Mouse (Mus musculus): ENCODE data around the gene Slc38a3.

The Slc38a3 gene

DNA sequence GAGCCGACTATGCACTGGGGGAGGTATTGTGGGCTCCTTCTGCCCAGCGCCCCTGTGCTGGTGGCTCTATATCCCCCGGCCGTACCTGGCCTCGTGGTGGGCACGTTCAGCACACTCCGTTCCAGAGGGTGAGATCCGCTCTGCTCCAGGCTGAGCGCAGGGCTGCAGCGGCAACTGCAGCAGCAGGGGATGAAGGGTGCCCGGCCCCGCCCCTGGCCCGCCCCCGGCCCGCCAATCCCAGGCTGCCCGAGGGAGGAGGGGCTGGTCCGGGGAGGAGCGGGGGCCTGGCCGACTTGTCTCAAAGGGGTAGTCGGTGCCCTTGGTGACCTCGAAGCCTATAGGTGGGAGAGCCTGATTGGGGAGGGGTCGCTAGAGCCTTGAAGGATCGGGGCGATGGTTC, 2.1 kb downstream of the Slc38a3 start:
- CTCF ChIA-PET: no interaction called here

DNA sequence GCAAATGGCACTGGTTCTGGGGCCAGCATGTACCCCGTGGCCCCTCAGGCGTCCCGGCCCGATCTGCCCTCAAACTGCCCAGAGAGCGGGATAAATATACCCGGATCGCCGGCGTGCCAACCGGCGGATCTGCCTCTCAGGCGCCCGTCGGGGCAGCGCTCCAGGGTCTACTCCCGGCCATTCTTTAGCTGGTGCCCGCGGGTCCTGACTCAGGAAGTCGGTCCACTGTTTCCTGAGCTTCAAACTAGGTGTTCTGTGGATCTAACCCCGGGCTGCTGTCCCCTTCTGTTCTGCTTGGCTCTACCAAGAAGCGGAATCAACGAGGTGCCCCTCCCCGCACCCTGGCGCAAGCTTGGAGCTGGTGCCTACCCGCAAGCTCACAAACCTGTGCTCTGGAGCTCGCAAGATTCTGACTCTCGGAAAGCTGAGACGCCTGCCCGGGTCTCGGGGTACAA, 2.6 kb downstream of the Slc38a3 start:
- CTCF ChIA-PET: no interaction called here

DNA sequence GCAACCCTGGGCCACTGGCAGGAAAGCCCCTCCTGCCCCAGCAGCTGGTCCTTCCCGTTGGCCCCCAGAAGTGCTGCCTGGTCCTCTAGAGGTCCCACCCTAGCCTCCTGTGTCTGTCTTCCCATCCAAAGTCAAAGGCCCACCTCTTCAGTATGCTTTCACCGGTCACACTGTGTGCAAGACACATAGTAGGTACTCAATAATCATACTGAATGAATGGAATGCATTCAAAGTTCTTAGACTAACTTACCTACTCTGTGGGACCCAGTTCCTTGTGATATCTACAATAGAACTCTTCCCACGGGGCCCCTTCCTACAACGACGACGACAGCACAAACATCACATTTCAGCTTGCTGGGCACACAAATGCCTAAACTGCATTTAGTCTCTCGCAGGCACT, 4.0 kb downstream of the Slc38a3 start:
- CTCF ChIA-PET: no interaction called here

DNA sequence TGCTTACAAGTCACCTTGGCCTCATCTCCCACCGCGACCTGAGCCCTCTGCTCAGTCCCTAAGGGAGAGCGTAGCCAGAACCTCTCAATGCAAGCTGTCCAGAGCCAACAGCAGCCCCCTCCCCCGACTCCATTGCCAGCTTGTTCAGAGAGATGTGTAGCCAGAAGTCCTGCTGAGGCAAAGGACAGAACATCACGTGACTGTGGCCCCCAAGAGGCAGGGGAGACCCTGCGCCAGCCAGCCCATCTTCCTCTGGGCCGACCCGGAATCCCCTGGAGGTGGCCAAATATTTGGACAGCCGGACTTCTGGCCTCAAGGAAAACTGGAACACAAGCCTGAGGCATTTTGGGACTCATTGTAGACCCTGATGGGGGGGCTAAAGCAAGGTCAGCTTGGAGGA, 5.8 kb downstream of the Slc38a3 start:
- CTCF ChIA-PET: interaction anchor here (0.8 kb wide), 1 partner anchor 91 kb away, joined by 3 read pairs; no protein-coding TSS in a partner anchor

DNA sequence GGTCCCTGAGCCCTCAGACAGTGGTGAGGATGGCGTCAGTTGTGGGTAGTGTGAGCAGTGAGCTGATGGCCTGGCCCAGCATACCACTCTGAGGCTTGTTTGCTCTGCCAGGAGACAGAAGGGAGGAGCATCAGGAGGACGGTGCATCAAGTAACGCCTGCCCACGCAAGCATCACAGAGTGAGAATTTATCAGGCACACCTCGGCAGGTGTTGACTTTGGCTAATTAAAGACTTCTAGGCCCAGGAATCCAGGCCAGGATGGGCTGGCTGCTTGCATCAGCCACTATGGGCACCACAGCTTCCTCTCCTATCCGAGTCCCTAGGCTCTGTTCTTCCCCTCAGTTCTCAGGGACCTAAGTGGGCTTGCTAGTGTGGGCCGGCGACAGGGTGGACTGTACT, 7.0 kb downstream of the Slc38a3 start:
- CTCF ChIA-PET: no interaction called here

DNA sequence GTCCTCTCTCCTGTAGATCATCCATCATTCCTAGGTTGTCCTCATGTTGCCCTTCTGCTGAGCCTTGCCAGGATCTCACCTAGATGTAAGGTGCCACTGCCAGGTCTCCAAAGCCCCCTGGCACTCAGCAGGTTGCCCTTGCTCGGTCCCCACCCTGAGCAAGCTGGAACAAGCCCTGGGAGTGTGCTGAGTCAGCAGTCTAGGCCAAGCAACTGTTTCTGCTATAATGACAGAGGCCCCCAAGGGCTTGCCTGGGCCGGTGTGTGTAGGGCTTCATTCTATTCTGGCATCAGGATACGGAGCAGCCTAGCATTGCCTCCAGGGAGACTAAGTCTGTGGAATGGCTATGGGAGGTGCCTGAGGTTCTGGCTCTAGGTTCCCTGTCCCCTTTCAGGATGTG, 8.6 kb downstream of the Slc38a3 start:
- CTCF ChIA-PET: no interaction called here

DNA sequence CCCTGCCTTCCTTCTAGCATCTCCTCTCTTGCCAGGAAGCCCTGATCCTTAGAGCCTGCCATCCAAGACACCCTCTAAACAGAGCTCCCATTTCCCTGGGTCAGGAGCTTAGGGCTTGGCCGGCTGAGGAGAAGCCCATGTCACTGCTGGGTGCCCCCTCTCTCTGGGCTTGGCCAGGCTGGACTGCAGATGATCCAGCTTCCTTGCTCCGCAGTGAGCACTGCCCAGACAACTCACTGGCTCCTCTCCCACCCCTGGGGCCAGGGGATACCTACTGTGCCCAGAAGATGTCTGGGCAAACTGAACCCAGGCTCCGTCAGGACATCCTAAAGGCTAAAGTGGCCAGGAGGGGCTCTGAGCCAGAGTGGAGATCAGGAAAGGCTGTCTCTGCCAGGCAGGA, 9.4 kb downstream of the Slc38a3 start:
- CTCF ChIA-PET: interaction anchor here (0.6 kb wide), 1 partner anchor 33 kb away, joined by 4 read pairs; no protein-coding TSS in a partner anchor

DNA sequence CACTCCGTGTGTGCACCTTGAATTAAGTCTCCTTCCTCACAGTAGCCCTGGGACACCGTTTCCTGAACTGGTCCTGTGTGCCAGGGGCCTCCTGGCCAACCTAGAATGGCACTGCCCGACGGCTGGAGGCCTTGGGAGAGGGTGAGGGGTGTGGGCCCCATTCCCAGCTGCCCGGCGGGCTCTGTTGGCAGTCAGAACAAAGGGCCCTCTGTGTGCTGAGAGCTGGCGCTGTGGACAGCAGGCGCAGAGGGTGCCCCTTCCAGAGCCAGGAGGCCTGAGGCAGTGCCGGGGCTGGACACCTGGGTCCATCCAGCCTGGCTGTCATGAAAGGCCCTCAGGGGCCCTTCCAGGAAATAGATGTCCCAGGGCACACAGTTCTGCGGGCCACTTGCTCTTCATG, 9.8 kb downstream of the Slc38a3 start:
- CTCF ChIA-PET: interaction anchor here (0.6 kb wide), 1 partner anchor 33 kb away, joined by 4 read pairs; no protein-coding TSS in a partner anchor

DNA sequence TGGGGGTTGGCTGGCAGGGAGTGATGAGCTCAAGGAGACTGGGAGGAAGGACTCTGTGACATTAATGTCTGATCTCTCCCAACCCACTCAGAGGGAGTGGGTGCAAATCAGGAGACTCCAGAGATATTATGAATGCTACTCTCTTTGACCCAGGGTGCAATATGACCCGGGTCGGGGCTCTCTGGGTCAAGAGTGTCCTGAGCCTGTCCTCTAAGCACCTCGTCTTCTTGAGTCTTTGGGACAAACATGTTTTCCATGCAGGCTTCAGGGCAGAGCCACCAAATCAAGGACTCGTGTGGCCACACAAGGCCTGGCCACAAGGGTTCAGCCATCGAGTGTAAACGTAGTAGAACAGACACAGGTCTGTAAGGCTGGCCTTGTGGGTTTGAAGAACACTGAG, 11.2 kb downstream of the Slc38a3 start:
- CTCF ChIA-PET: no interaction called here

DNA sequence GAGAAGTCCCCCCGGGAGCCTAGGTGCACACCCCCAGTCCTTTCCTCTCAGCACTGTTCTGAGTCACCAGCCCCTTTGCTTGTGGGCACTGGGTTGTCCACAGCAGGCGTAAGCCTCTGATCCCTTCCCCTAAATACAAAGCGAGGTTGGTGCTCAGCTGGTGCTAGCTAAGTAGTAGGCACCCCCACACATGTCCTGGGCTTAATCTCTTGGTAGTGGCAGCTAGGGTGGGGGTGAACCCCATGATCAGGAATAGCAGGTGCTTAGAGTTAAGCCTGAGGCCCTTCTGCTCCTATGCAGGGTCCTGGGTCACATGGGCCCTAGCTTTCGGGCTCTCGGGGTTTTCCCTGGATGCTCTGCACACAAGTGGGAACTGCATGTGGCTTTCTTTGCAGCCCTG, 12.2 kb downstream of the Slc38a3 start:
- CTCF ChIA-PET: no interaction called here

DNA sequence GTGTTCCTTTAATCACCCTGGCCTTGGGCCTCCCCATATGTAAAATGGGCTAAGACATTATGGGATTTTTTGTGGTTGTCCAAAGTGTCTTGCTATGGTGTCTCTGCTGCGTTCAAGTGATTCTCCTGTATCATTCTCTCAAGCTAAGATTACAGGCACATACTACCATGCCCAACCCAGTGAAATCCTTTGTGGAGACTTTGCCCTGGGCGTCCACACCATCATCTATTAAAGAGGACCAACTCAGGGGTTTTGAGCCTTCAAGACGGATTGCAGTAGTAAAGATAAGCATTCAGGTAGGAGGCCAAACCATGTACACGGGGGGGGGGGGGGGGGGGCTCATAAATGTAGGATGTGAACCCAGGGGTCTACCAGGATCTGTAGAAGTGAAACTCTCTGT, 14.7 kb downstream of the Slc38a3 start:
- CTCF ChIA-PET: no interaction called here

DNA sequence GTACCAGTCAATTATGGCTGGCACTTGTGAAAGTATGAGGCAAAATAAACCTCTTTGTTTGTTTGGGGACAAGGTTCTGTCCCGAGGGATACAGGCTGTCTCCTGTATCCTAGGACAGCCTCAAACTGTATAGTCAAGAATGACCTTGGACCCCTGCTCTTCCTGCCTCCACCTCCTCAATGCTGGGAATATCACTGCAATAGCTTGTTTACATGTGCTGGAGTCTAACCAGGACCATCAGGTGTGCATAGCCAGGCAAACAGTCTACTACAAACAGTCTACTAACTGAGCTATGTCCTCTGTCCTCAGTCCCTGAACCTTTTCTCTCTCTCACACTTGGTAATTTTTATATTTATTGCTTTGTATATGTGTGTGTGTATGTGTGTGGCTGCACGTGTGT, 15.9 kb downstream of the Slc38a3 start:
- CTCF ChIA-PET: no interaction called here

DNA sequence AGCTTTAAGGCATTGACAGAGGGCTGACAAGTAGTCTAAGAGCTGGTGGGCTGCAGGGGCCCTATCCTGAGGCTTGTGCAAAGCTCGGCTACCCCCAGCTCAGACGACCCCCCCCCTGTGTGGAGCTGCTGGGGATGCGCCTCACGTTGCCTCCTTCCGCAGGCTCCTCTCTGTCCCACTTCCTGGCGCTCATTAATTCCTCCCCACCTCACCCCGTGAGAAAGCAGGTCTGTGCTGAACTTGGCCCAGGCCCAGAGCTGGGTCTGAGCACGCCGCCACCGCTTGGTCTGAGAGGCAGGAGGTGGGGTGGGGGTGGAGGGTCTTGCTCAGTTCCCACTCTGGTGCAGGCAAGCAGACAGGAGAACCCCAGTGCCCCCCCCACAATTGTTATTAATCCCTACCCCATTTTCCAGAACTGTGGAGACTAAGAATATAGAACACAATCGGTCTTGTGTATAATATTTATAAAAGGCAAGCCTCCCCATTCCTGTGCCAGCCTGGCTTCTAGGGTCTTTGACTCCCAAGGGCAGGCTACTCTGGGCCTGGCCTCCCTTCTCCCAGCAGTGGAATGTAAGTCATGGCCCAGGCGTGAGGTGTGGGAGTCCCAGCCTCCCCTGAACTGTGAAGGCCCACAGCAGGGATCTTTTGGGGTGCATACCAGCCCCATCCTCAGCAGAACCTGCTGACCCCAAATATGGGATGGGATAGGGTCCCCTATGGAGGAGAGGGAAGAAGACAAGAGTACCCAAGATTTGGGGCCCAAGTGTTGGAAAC, 18.4 kb downstream of the Slc38a3 start:
- CTCF ChIA-PET: no interaction called here

DNA sequence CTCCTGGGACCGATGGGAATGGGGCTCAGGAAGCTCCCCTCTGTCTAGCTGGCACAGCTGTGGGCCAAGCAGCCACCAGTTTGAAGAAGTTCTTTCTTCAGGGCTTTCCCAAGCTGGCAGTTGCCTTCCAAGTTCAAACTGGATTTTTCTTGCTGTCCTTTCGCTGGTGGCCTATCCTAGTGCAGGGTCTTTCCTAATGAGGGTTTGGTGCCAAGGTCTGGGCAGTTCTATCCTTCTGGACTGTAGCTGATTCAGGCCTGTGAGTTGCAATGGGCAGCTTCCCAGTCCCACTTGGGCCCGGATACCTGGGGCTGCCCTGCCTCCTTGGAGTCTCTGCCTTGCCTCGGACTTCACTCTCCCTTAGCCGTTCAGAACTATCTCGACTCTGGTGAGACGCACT, 19.1 kb downstream of the Slc38a3 start:
- CTCF ChIA-PET: no interaction called here

DNA sequence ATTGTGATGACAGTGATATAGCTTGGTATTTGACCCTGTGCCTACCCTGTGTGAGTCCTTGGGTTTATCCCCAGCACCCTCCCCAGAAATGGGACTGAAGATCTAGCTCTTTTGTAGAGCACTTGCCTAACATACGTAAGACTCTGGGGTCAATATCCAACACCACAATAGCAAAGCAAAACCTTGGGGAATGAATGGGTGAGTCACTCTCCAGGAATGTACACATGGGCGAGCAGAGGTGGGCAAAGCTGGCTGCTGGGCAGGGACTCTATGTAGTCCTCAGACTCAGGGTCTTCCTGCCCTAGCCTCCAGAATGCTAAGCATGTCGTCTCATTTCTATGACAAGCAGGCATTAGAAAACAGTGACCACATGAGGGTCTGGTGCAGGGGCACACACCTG, 20.6 kb downstream of the Slc38a3 start:
- CTCF ChIA-PET: interaction anchor here (0.6 kb wide), 1 partner anchor 92 kb away, joined by 4 read pairs; no protein-coding TSS in a partner anchor

DNA sequence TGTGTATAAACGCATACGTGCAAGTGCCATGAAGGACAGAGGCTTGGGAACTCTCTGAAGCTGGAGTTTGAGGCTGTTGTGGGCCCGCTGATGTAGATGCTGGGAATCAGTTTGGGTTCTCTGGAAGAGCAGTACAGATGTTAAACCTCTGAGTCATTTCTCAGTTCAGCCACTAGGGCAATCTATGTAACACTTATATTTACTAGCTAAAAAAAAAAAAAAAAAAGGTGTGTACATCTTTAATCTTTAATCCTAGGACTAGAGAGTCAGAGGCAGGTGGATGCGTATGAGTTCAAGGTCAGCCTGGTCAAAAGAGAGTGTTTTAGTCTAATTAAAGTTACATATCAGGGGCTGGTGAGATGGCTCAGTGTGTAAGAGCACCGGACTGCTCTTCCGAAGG, 22.4 kb downstream of the Slc38a3 start:
- CTCF ChIA-PET: interaction anchor here (0.6 to 4.3 kb wide), 4 partner anchors 18 to 33 kb away, joined by 3 to 19 read pairs (median 5); partner anchors contain the start of gene Gnat1

DNA sequence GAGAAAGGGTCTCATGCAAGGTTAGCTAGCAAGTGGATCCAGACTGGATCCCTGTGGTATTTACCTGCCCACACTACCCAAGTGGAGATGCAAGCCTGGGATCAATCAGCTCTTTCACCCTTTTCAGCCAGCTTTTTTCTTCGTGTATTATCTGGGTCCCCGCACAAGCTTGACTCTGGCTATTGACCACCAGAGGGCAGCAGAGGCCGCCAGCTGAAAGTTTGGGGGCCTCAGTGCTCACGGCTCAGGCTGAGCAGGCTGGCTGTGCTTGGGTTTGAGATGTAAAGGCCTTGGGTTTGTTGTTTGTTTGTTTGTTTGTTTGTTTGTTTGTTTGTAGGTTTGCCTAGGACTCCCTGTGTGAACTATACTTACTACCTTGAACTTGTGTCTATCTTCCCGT, 23.8 kb downstream of the Slc38a3 start:
- CTCF ChIA-PET: interaction anchor here (0.7 to 4.3 kb wide), 8 partner anchors 15 to 66 kb away, joined by 3 to 19 read pairs (median 8); partner anchors contain the start of gene Gnat1

DNA sequence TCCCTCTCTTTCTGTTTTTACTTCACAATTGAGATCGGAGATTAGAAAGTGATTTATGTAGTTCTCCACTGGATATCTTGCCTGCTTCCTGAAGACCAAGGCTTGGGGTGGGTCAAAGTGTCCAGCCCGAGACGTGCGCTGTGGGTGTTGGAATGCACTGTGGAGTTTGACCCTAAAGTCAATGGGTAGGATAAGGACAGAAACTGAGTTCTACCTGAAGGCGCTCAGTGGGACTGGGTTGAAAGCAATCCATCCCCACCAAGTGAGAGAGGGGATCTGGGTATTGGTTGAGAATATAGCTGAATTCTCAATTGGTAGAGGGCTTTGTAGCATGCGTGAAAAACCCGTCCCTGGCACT, 24.2 kb downstream of the Slc38a3 start:
- CTCF ChIA-PET: interaction anchor here (0.7 to 4.3 kb wide), 8 partner anchors 15 to 67 kb away, joined by 3 to 19 read pairs (median 8); partner anchors contain the start of gene Gnat1

DNA sequence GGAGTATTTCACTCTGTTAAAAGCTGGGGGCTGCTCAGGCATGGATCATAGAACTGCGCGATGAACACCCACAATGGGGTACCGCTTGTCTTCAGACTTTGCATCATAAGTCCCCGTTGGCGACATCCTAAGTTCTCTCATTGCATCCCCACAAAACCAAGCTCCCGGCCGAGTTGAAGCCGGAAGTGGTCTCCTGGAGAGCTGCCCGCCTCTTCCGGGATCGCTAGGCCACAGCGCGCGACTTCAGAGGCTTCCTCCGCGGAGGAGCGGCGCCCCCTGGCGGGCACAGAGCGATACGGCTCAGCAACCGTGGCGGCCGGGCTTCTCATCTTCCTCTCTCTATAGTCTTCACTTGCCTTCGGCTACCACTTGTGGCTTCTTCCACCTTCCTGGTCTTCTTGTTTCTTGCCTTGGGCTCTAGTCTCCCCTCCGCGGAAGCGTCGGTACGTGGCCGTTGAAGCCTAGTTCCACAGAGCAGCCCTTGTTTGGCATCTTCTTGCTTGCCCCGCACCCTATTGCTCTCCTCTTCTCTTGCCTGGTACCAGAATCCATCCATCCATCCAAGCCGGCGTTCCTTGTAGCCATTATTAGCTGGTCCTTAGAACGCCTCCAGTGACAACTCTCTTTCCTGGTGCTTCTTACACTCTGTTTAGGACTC, 24.7 kb downstream of the Slc38a3 start:
- CTCF ChIA-PET: interaction anchor here (1.0 to 4.3 kb wide), 8 partner anchors 14 to 43 kb away, joined by 3 to 19 read pairs (median 8); partner anchors contain the start of gene Gnat1

DNA sequence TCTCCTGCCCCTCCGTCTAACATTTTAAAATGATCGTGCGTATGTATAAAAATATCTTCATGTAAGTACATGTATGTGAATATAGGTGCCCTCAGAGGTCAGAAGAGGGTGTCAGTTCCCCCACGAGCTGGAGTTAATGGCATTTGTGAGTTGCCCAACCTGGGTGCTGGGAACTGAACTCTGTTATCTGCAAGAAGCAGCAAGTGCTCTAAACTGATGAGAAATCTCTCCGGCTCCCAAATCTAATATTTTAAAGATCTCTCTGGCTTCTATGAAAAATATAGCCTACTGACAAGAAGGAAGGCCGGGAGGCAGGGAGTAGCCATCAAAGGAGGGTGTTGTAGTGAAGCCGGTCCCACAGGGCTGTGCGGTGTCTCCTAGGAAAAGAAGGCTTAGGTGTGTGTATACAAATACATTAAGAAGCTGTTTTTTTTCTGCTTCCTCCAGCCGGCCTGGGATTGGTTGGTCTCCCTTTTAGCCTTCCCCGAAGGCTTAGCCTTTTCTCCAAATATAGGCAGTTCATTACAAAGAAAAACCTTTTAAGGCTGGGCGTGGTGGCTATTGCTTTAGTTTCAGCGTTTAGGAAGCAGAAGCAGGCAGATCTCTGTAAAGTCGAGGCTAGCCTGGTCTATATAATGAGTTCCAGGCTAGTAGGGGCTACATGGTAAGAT, 25.7 kb downstream of the Slc38a3 start:
- CTCF ChIA-PET: interaction anchor here (1.0 to 4.3 kb wide), 5 partner anchors 13 to 42 kb away, joined by 4 to 19 read pairs (median 8); no protein-coding TSS in a partner anchor

DNA sequence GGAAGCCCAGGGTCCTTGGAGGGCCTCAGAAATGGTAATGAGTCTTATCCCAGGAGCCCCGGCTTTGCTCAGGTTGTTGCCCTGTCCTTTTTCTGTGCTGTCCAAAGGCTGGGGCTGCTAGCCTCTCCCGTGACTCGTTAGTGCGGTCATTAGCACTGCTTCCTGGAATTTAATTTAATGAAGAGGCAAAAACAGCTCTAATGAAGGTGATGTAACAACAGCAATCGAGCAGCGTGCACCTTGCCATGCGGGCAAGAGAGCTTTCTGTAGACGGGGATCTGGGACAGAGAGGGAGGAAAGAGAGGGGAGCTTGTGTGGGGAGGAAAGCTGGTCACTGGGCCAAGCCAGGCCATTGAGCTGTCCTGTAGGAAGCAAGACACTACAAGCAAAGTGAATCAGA, 27.7 kb downstream of the Slc38a3 start:
- CTCF ChIA-PET: no interaction called here

DNA sequence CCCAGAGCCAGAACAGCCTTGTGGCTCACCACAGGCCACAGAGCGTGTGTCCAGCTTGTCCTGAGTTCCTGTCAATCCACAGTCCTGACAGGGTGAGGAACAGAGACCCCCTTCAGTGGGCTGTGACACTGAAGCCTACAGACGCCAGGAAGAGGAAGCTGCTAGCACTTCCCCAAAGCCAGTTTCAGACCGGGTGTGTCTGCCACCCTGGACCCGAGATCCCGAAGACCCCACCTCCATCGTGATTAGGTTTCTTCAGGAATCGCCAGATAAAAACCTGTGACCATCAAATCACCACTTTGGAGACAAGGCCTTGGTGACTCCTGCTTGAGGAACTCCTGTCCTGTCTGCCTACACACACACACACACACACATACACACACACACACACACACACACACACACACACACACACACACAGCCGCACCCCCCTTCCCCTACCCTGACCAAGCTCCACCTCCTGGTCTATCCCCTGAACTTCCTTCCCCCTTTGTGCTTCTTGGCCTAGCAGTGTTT, 29.0 kb downstream of the Slc38a3 start:
- CTCF ChIA-PET: interaction anchor here (1.5 kb wide), 1 partner anchor 14 kb away, joined by 5 read pairs; no protein-coding TSS in a partner anchor
